8 mouse cellular contexts compared by ENCODE assay signal in genomic region chr19:34291379-34291778, GRCm38 (mm10). TPM values are rescaled to one million over a fixed set of nuclear protein-coding genes. Genes with fewer than 3 reads are reported as not detected.
DNase-seq lines count a peak whose midpoint lies in the region; ATAC-seq and TF ChIP-seq lines count a peak whose summit lies in the region.

No protein-coding gene starts in this region.

- 0 out of 2 replicates have a peak, but pooled peaks cover 6% of the 10 kb centered on the region for H3K4me1 ChIP-seq in embryonic facial prominence, embryonic 12.5 days
- H3K4me1 ChIP-seq in embryonic facial prominence, embryonic 10.5 days: peaks cover 15% of the 10 kb centered on the region
- H3K4me1 ChIP-seq in lung, embryonic 14.5 days (ENCODE audit: insufficient read depth): 0 out of 2 replicates have a peak, but pooled peaks cover 7% of the 10 kb centered on the region
- H3K4me1 ChIP-seq in intestine, embryonic 14.5 days (replicated peaks; ENCODE audit: control insufficient read depth, insufficient read depth, low read length): peaks cover 5% of the 10 kb centered on the region

- no peak for DNase-seq in embryonic facial prominence, embryonic 10.5 days (ENCODE audit: low spot score)
- no peak for DNase-seq in lung, embryonic 14.5 days
- no peak for DNase-seq in lung, adult 18-20 months
- no peak for DNase-seq in intestine, embryonic 14.5 days (ENCODE audit: low spot score)
- DNase-seq in urinary bladder, adult 2 months (ENCODE audit: low spot score): no peak
- DNase-seq in left cerebral cortex, postnatal 10 days (ENCODE audit: extremely low spot score in 1 of 2, low spot score in 2 of 2): no peak

- 70% methylated on average over 8 of the region's 8 CpGs for whole genome bisulfite sequencing in embryonic facial prominence, embryonic 12.5 days
- 66% methylated on average over 8 of the region's 8 CpGs for WGBS in embryonic facial prominence, embryonic 10.5 days
- 48% methylated on average over 8 of the region's 8 CpGs for WGBS in lung, embryonic 14.5 days
- WGBS in intestine, embryonic 14.5 days: 46% methylated on average over 8 of the region's 8 CpGs

- no peak overlapping the region for H3K27ac ChIP-seq in embryonic facial prominence, embryonic 12.5 days
- no peak overlapping the region for H3K27ac ChIP-seq in embryonic facial prominence, embryonic 10.5 days (replicated peaks)
- H3K27ac ChIP-seq in lung, embryonic 14.5 days (ENCODE audit: low read depth): no peak overlapping the region
- no peak overlapping the region for H3K27ac ChIP-seq in intestine, embryonic 14.5 days (ENCODE audit: low read depth)

- H3K4me3 ChIP-seq in embryonic facial prominence, embryonic 12.5 days: peak overlapping the region; percentile 38
- H3K4me3 ChIP-seq in embryonic facial prominence, embryonic 10.5 days: no peak overlapping the region
- peak overlapping the region; percentile 39 for H3K4me3 ChIP-seq in lung, embryonic 14.5 days (ENCODE audit: low read depth, low read length)
- peak overlapping the region; percentile 41 for H3K4me3 ChIP-seq in intestine, embryonic 14.5 days (ENCODE audit: low read depth, low read length)
- H3K4me3 ChIP-seq in myocyte: peak overlapping the region; percentile 41

- H3K9ac ChIP-seq in embryonic facial prominence, embryonic 12.5 days: no peak overlapping the region
- H3K9ac ChIP-seq in lung, embryonic 14.5 days: peak overlapping the region; percentile 34
- H3K9ac ChIP-seq in intestine, embryonic 14.5 days (ENCODE audit: low read length): peak overlapping the region; percentile 25; the same call in 1 of the 2 replicates

- H3ac ChIP-seq in myocyte (ENCODE audit: control insufficient read depth, insufficient read length): no peak overlapping the region

- intact Hi-C loops in left cerebral cortex, postnatal 10 days (cut with DNase I): no loop called here

- H3K79me2 ChIP-seq in myocyte (ENCODE audit: control insufficient read depth, insufficient read depth): no peaks in the 10 kb centered on the region

- no peaks in the 10 kb centered on the region for H3K36me3 ChIP-seq in embryonic facial prominence, embryonic 12.5 days
- H3K36me3 ChIP-seq in embryonic facial prominence, embryonic 10.5 days (replicated peaks): no peaks in the 10 kb centered on the region
- H3K36me3 ChIP-seq in lung, embryonic 14.5 days (ENCODE audit: insufficient read depth): no peaks in the 10 kb centered on the region
- no peaks in the 10 kb centered on the region for H3K36me3 ChIP-seq in intestine, embryonic 14.5 days (ENCODE audit: control insufficient read depth, insufficient read depth, low read length)
- no peaks in the 10 kb centered on the region for H3K36me3 ChIP-seq in myocyte (ENCODE audit: control insufficient read depth, insufficient read depth)

- TF ChIP-seq CTCF in lung, embryonic 14.5 days (IDR thresholded peaks at IDR 0.05; ENCODE audit: low read depth): no peak

- ATAC-seq in embryonic facial prominence, embryonic 12.5 days (ENCODE audit: insufficient number of reproducible peaks, insufficient read depth, low FRiP score, low TSS enrichment): no peak
- no peak for ATAC-seq in lung, embryonic 14.5 days (ENCODE audit: insufficient read depth)
- ATAC-seq in intestine, embryonic 14.5 days (replicated peaks; ENCODE audit: low FRiP score, low TSS enrichment, low read depth): no peak

- H3K9me3 ChIP-seq in embryonic facial prominence, embryonic 12.5 days: no peaks in the 10 kb centered on the region
- H3K9me3 ChIP-seq in embryonic facial prominence, embryonic 10.5 days: no peaks in the 10 kb centered on the region
- no peaks in the 10 kb centered on the region for H3K9me3 ChIP-seq in lung, embryonic 14.5 days (ENCODE audit: low read depth, low read length)
- H3K9me3 ChIP-seq in intestine, embryonic 14.5 days (ENCODE audit: control insufficient read depth, low read length): no peaks in the 10 kb centered on the region

- H3K27me3 ChIP-seq in embryonic facial prominence, embryonic 12.5 days: 0 out of 2 replicates have a peak, but pooled peaks cover 3% of the 10 kb centered on the region
- peaks cover 19% of the 10 kb centered on the region for H3K27me3 ChIP-seq in embryonic facial prominence, embryonic 10.5 days (replicated peaks; ENCODE audit: low read depth, poor library complexity, severe bottlenecking)
- H3K27me3 ChIP-seq in lung, embryonic 14.5 days (ENCODE audit: insufficient read depth, low read length): no peaks in the 10 kb centered on the region; the same call in 1 of the 2 replicates
- H3K27me3 ChIP-seq in intestine, embryonic 14.5 days (replicated peaks; ENCODE audit: control insufficient read depth, insufficient read depth, low read length): 0 out of 2 replicates have a peak, but pooled peaks cover 7% of the 10 kb centered on the region
- no peaks in the 10 kb centered on the region for H3K27me3 ChIP-seq in myocyte (ENCODE audit: control insufficient read depth, insufficient read depth, insufficient read length)

- no peak for TF ChIP-seq POLR2A in myocyte (IDR thresholded peaks at IDR 0.05; ENCODE audit: insufficient read length, low read depth)

- peak overlapping the region; percentile 80 for H3K4me2 ChIP-seq in embryonic facial prominence, embryonic 12.5 days (replicated peaks)
- H3K4me2 ChIP-seq in lung, embryonic 14.5 days: peak overlapping the region; percentile 68
- H3K4me2 ChIP-seq in intestine, embryonic 14.5 days (ENCODE audit: low read length): peak overlapping the region; percentile 95
- H3K4me2 ChIP-seq in myocyte (ENCODE audit: low read depth): peak overlapping the region; percentile 89

TF ChIP-seq in myocyte, 11 proteins besides CTCF, POLR2A, EP300 and RAD21:
- TF ChIP-seq E2F4 (IDR thresholded peaks at IDR 0.05; ENCODE audit: insufficient read depth) (no peak), SRF (IDR thresholded peaks at IDR 0.05; ENCODE audit: control insufficient read depth, insufficient read length, low read depth) (no peak), POLR2AphosphoS2 (IDR thresholded peaks at IDR 0.05; ENCODE audit: insufficient read length, low read depth) (no peak), TCF3 (IDR thresholded peaks at IDR 0.05; ENCODE audit: insufficient read length, low read depth) (no peak), TCF12 (IDR thresholded peaks at IDR 0.05; ENCODE audit: insufficient read depth, poor library complexity, severe bottlenecking) (no peak), REST (IDR thresholded peaks at IDR 0.05; ENCODE audit: insufficient read depth, insufficient read length) (no peak), MYOG (IDR thresholded peaks at IDR 0.05; ENCODE audit: control insufficient read depth in 1 of 3, insufficient read depth in 1 of 3, insufficient read length in 2 of 3, low read depth in 2 of 3) (no peak), USF1 (IDR thresholded peaks at IDR 0.05; ENCODE audit: low read depth) (no peak), CEBPB (IDR thresholded peaks at IDR 0.05; ENCODE audit: insufficient read depth, poor library complexity, severe bottlenecking) (no peak), MAX (IDR thresholded peaks at IDR 0.05; ENCODE audit: low read depth) (no peak), MYOD1 (IDR thresholded peaks at IDR 0.05; ENCODE audit: control insufficient read depth in 1 of 3, insufficient read length in 2 of 3, low read depth in 2 of 3) (no peak)

RNA-seq across cellular contexts. Expression of gene Fas, which starts 0.9 kb away (rescaled TPM):
- polyA plus RNA-seq in embryonic facial prominence, embryonic 12.5 days (2016; fragmentation: Nextera tagmentation; extraction: Ambion mirVana): 2.3 and 3.6 TPM in 2 replicates
- 0.57 and 0.82 TPM in 2 replicates for polyA plus RNA-seq in embryonic facial prominence, embryonic 10.5 days (2016; fragmentation: Nextera tagmentation; extraction: Ambion mirVana)
- polyA plus RNA-seq in lung, embryonic 14.5 days (2014; fragmentation: Nextera tagmentation; extraction: Ambion mirVana): 5.7 and 6.3 TPM in 2 replicates
- 2.0 and 2.7 TPM in 2 replicates for polyA plus RNA-seq in intestine, embryonic 14.5 days (2014; fragmentation: Nextera tagmentation; extraction: Ambion mirVana)
- 2.8 TPM for polyA plus RNA-seq in myocyte (2012; fragmentation: generic; extraction: Trizol)
- polyA plus RNA-seq in urinary bladder, adult 2 months (2012; rRNA removed): 15.6 and 16.7 TPM in 2 replicates
- under 1 TPM in 1 of 2 experiments, not detected in 1; 0.90 TPM for total RNA-seq in left cerebral cortex, postnatal 10 days (2021)

RNA-seq across cellular contexts. Expression of gene Acta2, which starts 36.0 kb away (rescaled TPM):
- polyA plus RNA-seq in embryonic facial prominence, embryonic 12.5 days (2016; fragmentation: Nextera tagmentation; extraction: Ambion mirVana): 104 and 114 TPM in 2 replicates
- polyA plus RNA-seq in embryonic facial prominence, embryonic 10.5 days (2016; fragmentation: Nextera tagmentation; extraction: Ambion mirVana): 18.6 and 24.2 TPM in 2 replicates
- polyA plus RNA-seq in lung, embryonic 14.5 days (2014; fragmentation: Nextera tagmentation; extraction: Ambion mirVana): 854 and 863 TPM in 2 replicates
- 1,786 and 2,002 TPM in 2 replicates for polyA plus RNA-seq in intestine, embryonic 14.5 days (2014; fragmentation: Nextera tagmentation; extraction: Ambion mirVana)
- 2,495 TPM for polyA plus RNA-seq in myocyte (2012; fragmentation: generic; extraction: Trizol)
- 9,918 and 11,190 TPM in 2 replicates for polyA plus RNA-seq in urinary bladder, adult 2 months (2012; rRNA removed)
- total RNA-seq in left cerebral cortex, postnatal 10 days (2021): 10 to 100 TPM; 17.0 to 17.1 TPM
